Mouse (Mus musculus): ENCODE measurements around the gene Timm8a2. TPM values are rescaled to one million over a fixed set of nuclear protein-coding genes. Genes with fewer than 3 reads are reported as not detected.

Timm8a2 gene
- polyA plus RNA-seq, 1 experiment from 2014 or later: not detected

DNA sequence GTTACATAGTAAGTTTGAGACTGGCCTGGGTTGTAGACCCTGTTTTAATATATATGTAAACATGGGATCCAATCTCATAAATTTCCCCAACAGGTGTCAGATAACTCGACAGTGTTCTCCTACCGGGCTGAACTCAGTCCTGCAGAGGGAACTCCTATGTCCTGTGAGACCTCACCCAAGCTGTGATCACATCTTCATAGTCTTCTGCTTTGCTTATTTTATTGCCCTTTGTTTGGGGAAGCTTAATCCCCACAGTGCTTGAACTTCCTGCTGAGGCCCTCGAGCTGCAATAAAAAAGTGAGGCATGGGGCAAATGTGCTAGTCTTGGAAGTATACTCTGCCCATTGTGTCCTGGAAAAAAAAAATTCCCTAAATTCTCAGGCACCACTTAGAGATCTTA is 46.8 kb downstream of the Timm8a2 start:
- Histone ChIP-seq H3K36me3 (ENCODE audit: control insufficient read depth, insufficient read depth, low read length) (no peaks in the 10 kb centered on the region), H3K27me3 (replicated peaks; ENCODE audit: control insufficient read depth, insufficient read depth, low read length) (no peaks in the 10 kb centered on the region), H3K9me3 (ENCODE audit: control insufficient read depth, low read length) (no peaks in the 10 kb centered on the region), H3K4me2 (ENCODE audit: low read depth, low read length) (no peak overlapping the region), H3K27ac (replicated peaks; ENCODE audit: low read depth, low read length) (no peak overlapping the region), H3K4me1 (ENCODE audit: control insufficient read depth, insufficient read depth, low read length) (no peaks in the 10 kb centered on the region), H3K4me3 (ENCODE audit: low read depth, low read length) (no peak overlapping the region), H3K9ac (ENCODE audit: low read depth, low read length) (no peak overlapping the region)
- no peak for ATAC-seq (ENCODE audit: low read depth)
- WGBS: 32% methylated on average over 3 of the region's 3 CpGs
- DNase-seq (ENCODE audit: low spot score): no peak

DNA sequence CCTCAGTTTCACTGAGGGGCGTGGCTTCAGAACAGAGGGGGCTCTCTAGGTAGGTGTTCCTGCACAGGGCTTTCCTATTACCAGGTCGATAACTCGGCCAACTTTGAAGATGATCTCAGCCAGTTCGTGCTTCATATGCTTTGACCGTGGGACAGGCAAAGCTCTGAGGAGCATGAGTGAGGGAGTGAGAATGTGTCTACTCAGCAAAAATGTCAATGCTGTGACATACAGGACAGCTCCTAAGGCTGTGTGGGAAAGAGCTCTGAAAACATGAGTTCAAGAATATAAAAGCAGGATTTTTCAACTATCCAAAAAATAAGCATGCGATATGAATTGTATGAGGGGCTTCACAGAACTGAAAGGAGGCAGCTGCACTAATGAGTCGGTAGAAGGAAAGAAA is 49.0 kb downstream of the Timm8a2 start:
- Histone ChIP-seq H3K27ac (replicated peaks; ENCODE audit: low read depth, low read length) (no peak overlapping the region), H3K4me2 (ENCODE audit: low read depth, low read length) (no peak overlapping the region), H3K4me3 (ENCODE audit: low read depth, low read length) (no peak overlapping the region), H3K9ac (ENCODE audit: low read depth, low read length) (no peak overlapping the region), H3K27me3 (replicated peaks; ENCODE audit: control insufficient read depth, insufficient read depth, low read length) (no peaks in the 10 kb centered on the region), H3K36me3 (ENCODE audit: control insufficient read depth, insufficient read depth, low read length) (no peaks in the 10 kb centered on the region), H3K4me1 (ENCODE audit: control insufficient read depth, insufficient read depth, low read length) (no peaks in the 10 kb centered on the region), H3K9me3 (ENCODE audit: control insufficient read depth, low read length) (no peaks in the 10 kb centered on the region)
- ATAC-seq (ENCODE audit: low read depth): no peak
- no peak for DNase-seq (ENCODE audit: low spot score)
- WGBS: 80% methylated on average over 7 of the region's 7 CpGs

DNA sequence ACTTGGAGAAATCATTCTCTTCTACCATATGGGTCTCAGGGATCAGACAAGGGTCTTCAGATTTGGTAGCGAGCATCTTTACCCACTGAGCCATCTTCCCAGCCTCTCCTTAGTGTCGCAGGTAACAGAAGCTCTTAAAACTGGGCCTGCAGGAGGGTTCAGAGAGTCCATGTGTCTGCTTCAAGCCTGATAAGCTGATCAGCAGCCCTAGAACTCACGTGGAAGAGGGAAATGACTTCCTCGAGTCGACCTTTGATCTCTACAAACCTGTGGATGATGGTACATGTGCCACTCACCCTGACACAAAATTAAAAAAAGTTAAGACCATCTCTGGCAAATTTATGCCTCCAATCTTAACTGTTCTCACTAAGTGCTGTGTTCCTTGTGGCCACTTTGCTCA is 53.5 kb downstream of the Timm8a2 start:
- whole genome bisulfite sequencing: 84% methylated on average over 5 of the region's 5 CpGs
- no peak for DNase-seq (ENCODE audit: low spot score)
- ATAC-seq (ENCODE audit: low read depth): no peak

More for the DNA sequence above, 53.5 kb downstream of the Timm8a2 start:
- no peaks in the 10 kb centered on the region for H3K4me1 ChIP-seq (ENCODE audit: control insufficient read depth, insufficient read depth, low read length)
- no peaks in the 10 kb centered on the region for H3K9me3 ChIP-seq (ENCODE audit: control insufficient read depth, low read length)
- H3K36me3 ChIP-seq (ENCODE audit: control insufficient read depth, insufficient read depth, low read length): no peaks in the 10 kb centered on the region
- no peak overlapping the region for H3K4me3 ChIP-seq (ENCODE audit: low read depth, low read length)
- no peaks in the 10 kb centered on the region for H3K27me3 ChIP-seq (replicated peaks; ENCODE audit: control insufficient read depth, insufficient read depth, low read length)
- no peak overlapping the region for H3K4me2 ChIP-seq (ENCODE audit: low read depth, low read length)
- H3K9ac ChIP-seq (ENCODE audit: low read depth, low read length): no peak overlapping the region
- no peak overlapping the region for H3K27ac ChIP-seq (replicated peaks; ENCODE audit: low read depth, low read length)

Other genes with a start within 250 kb of the Timm8a2 start
- 13.1 and 14.0 TPM in 2 replicates for gene Dock9, start 236.8 kb upstream of the Timm8a2 start, polyA plus RNA-seq (2014; fragmentation: Nextera tagmentation; extraction: Ambion mirVana)
- gene Ubac2, start 156.1 kb upstream of the Timm8a2 start, polyA plus RNA-seq (2014; fragmentation: Nextera tagmentation; extraction: Ambion mirVana): 60.1 and 65.9 TPM in 2 replicates
- 0.11 and 0.22 TPM in 2 replicates for gene Gpr18, start 118.9 kb upstream of the Timm8a2 start, polyA plus RNA-seq (2014; fragmentation: Nextera tagmentation; extraction: Ambion mirVana)
- gene Gpr183, start 69.5 kb upstream of the Timm8a2 start, polyA plus RNA-seq (2014; fragmentation: Nextera tagmentation; extraction: Ambion mirVana): 3.5 and 5.1 TPM in 2 replicates
- gene Tm9sf2, start 72.4 kb downstream of the Timm8a2 start, polyA plus RNA-seq (2014; fragmentation: Nextera tagmentation; extraction: Ambion mirVana): 159 and 176 TPM in 2 replicates
- 26.6 and 27.1 TPM in 2 replicates for gene Clybl, start 147.0 kb downstream of the Timm8a2 start, polyA plus RNA-seq (2014; fragmentation: Nextera tagmentation; extraction: Ambion mirVana)

All from embryonic facial prominence, embryonic 14.5 days (tissue).